Mouse (Mus musculus) heart, embryonic 11.5 days (tissue): Measurements from ENCODE around the gene Ralgps1. TPM values are rescaled to one million over a fixed set of nuclear protein-coding genes. Genes with fewer than 3 reads are reported as not detected.
A peak's percentile ranks its signal among the peaks of the same experiment; 100 is the strongest.

Source experiments
- ATAC-seq: fragments of 200-750 bp; cut with Nextera tagmentation; replicated peaks from 2 replicates; pipeline ENCODE4 v1.8.0; 2017; ENCODE audit warnings: moderate library complexity; ENCODE audit not compliant: insufficient number of reproducible peaks, low FRiP score, low TSS enrichment
- H3K27ac ChIP-seq: fragments of 300-500 bp; sonication (generic); 2 replicates; pipeline ENCODE4 v1.5.1; 2014; ENCODE audit warnings: mild to moderate bottlenecking, low read depth, low read length
- H3K27me3 ChIP-seq: fragments of 300-500 bp; sonication (generic); 2 replicates; pipeline ENCODE4 v1.6.1; 2014; ENCODE audit warnings: mild to moderate bottlenecking, low read length, mixed read lengths; ENCODE audit not compliant: control insufficient read depth, insufficient read depth
- H3K36me3 ChIP-seq: fragments of 300-500 bp; sonication (generic); 2 replicates; pipeline ENCODE4 v1.6.1; 2014; ENCODE audit warnings: mild to moderate bottlenecking, low read length, moderate library complexity, mixed read lengths; ENCODE audit not compliant: control insufficient read depth, insufficient read depth
- H3K4me1 ChIP-seq: fragments of 300-500 bp; sonication (generic); 2 replicates; pipeline ENCODE4 v1.6.1; 2014; ENCODE audit warnings: low read length; ENCODE audit not compliant: control insufficient read depth, insufficient read depth
- H3K4me2 ChIP-seq: fragments of 300-500 bp; sonication (generic); 2 replicates; pipeline ENCODE4 v1.6.1; 2014; ENCODE audit warnings: mild to moderate bottlenecking, moderate library complexity
- H3K4me3 ChIP-seq: fragments of 300-500 bp; sonication (generic); 2 replicates; pipeline ENCODE4 v1.5.1; 2014; ENCODE audit warnings: low read depth, low read length
- H3K9ac ChIP-seq: fragments of 300-500 bp; sonication (generic); 2 replicates; pipeline ENCODE4 v1.6.1; 2014; ENCODE audit warnings: mild to moderate bottlenecking, low read depth, low read length, moderate library complexity
- H3K9me3 ChIP-seq: fragments of 300-500 bp; sonication (generic); replicated peaks from 2 replicates; pipeline ENCODE4 v1.6.1; 2016; ENCODE audit warnings: low read length; ENCODE audit not compliant: control insufficient read depth
- WGBS: fragments of 180-500 bp; shearing (Covaris S2); extraction: QIAGEN DNeasy Blood & Tissue Kit; methylation state at CpG from one replicate; pipeline ENCODE4 v1.1.7; 2014; ENCODE audit not compliant: insufficient replicate concordance; 5-methylcytosine and 5-hydroxymethylcytosine counted together
- polyA plus RNA-seq: library from polyadenylated mRNA; unstranded; fragments of >200 nt; fragmentation: Nextera tagmentation; extraction: Ambion mirVana; gene quantifications from 2 replicates; pipeline ENCODE4 v1.2.1, GENCODE M21; 2014

Gene Ralgps1
- polyA plus RNA-seq, 1 experiment from 2014 or later: 6.6 TPM

GRCm38 (mm10) chr2:33346749-33347148 is 24.5 kb downstream of the Ralgps1 start:
- Histone ChIP-seq H3K4me3 (no peak overlapping the region), H3K4me2 (no peak overlapping the region), H3K36me3 (no peaks in the 10 kb centered on the region), H3K9ac (0 out of 2 replicates have a peak overlapping the region, but pooled peaks have one; percentile 30), H3K4me1 (peaks cover 30% of the 10 kb centered on the region), H3K27ac (no peak overlapping the region), H3K27me3 (no peaks in the 10 kb centered on the region), H3K9me3 (no peaks in the 10 kb centered on the region)
- 76% methylated on average over 5 of the region's 5 CpGs for WGBS
- no peak for ATAC-seq

DNA sequence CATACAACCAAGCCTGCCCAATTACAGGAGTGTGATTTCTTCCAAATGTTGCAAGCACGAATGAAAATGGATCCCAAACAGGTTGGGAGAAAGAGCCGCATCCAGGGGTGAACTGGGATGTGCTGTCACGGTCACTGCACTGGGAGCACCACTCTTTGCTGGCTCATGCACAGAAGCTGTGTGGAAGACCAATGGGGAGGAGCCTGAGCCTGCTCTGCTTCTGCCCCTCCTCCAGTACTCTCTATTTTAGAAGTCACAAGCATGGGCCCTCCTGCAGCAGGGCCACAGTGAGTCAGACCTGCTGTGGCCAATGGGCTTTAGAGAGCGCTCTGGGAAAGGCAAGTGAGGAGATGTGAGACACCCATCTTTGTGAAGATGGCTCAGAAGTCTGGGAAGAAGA is 25.3 kb downstream of the Ralgps1 start:
- H3K4me1 ChIP-seq: peaks cover 30% of the 10 kb centered on the region
- H3K4me2 ChIP-seq: no peak overlapping the region
- no peak overlapping the region for H3K9ac ChIP-seq
- no peaks in the 10 kb centered on the region for H3K27me3 ChIP-seq
- no peak for ATAC-seq
- H3K27ac ChIP-seq: 0 out of 2 replicates have a peak overlapping the region, but pooled peaks have one; percentile 24
- WGBS: 61% methylated on average over 4 of the region's 4 CpGs
- H3K4me3 ChIP-seq: no peak overlapping the region
- H3K36me3 ChIP-seq: no peaks in the 10 kb centered on the region
- H3K9me3 ChIP-seq: no peaks in the 10 kb centered on the region

GRCm38 (mm10) chr2:33345475-33345874 is 25.8 kb downstream of the Ralgps1 start:
- H3K4me2 ChIP-seq: no peak overlapping the region
- peak overlapping the region; percentile 24; the same call in 1 of the 2 replicates for H3K27ac ChIP-seq
- H3K4me1 ChIP-seq: peaks cover 30% of the 10 kb centered on the region
- WGBS: 29% methylated on average over 6 of the region's 6 CpGs
- H3K4me3 ChIP-seq: no peak overlapping the region
- H3K9ac ChIP-seq: no peak overlapping the region
- H3K27me3 ChIP-seq: no peaks in the 10 kb centered on the region
- H3K9me3 ChIP-seq: no peaks in the 10 kb centered on the region
- no peaks in the 10 kb centered on the region for H3K36me3 ChIP-seq
- no peak for ATAC-seq

GRCm38 (mm10) chr2:33343413-33343812 is 27.9 kb downstream of the Ralgps1 start:
- Histone ChIP-seq H3K4me2 (no peak overlapping the region), H3K4me3 (no peak overlapping the region), H3K27me3 (no peaks in the 10 kb centered on the region), H3K4me1 (peaks cover 27% of the 10 kb centered on the region), H3K9me3 (no peaks in the 10 kb centered on the region), H3K36me3 (no peaks in the 10 kb centered on the region), H3K9ac (no peak overlapping the region), H3K27ac (no peak overlapping the region)
- 68% methylated on average over 3 of the region's 3 CpGs for WGBS
- no peak for ATAC-seq

DNA sequence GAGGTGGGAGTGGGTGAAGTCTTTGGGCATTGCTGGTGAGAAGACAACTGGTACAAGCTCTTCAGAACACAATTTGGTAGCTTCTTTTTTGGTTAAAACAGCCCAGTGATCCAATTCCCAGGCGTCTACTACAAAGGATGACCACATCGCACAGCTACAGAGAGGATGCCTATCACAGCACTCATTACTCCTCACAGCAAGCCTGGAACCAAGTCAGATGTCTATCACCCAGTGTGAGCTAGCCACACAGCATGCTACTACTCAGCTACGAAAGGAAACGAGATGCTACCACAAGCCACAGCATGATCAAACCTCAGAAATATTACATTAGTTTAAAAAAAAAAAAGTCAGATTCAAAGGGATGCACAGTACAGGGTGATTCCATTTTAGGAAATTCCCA is 29.1 kb downstream of the Ralgps1 start:
- WGBS: 76% methylated on average over 4 of the region's 4 CpGs
- no peaks in the 10 kb centered on the region for H3K36me3 ChIP-seq

DNA sequence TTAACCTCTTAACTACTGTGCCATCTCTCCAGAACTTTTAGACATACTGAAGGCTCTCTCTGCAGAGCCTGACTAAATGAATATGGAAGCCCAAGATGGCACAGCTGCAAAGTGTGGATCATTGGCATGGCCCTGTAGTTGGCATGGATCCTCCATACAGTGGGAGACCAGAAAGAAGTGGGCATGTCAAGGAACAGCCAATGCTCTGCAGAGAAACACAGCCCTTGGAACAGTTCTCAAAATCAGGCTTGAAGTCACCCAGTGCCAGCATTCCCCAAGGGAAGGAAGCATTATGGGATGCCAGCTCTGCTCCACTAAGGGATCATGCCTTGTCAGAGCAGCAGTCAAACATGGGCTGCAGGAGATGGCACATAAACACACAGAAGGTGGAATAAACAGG is 35.5 kb downstream of the Ralgps1 start:
- Histone ChIP-seq H3K9me3 (no peaks in the 10 kb centered on the region), H3K27me3 (no peaks in the 10 kb centered on the region), H3K4me1 (0 out of 2 replicates have a peak, but pooled peaks cover 4% of the 10 kb centered on the region), H3K9ac (no peak overlapping the region), H3K4me2 (no peak overlapping the region), H3K27ac (no peak overlapping the region), H3K4me3 (no peak overlapping the region), H3K36me3 (peaks cover 6% of the 10 kb centered on the region; the same call in 1 of the 2 replicates)
- ATAC-seq: no peak

More for the DNA sequence above, 29.1 kb downstream of the Ralgps1 start:
- Histone ChIP-seq H3K27me3 (no peaks in the 10 kb centered on the region), H3K9ac (no peak overlapping the region), H3K9me3 (no peaks in the 10 kb centered on the region), H3K27ac (no peak overlapping the region), H3K4me2 (no peak overlapping the region), H3K4me3 (no peak overlapping the region), H3K4me1 (peaks cover 27% of the 10 kb centered on the region)
- ATAC-seq: no peak

DNA sequence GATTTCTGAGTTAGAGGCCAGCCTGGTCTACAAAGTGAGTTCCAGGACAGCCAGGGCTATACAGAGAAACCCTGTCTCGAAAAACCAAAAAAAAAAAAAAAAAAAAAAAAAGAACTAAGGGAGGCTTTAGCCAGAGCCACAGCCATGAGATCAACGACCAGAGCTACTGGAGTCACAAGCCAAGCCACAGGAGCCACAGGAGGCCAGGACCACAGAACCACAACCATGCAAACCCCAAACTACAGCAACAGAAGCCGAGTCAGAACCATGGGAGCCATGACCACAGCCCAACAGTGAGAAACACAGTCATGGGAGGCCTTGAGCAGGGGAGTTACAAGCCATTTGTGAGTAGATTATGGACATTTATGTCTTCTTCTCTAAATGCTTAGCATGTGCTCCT is 41.7 kb downstream of the Ralgps1 start:
- Histone ChIP-seq H3K27ac (no peak overlapping the region), H3K9me3 (no peaks in the 10 kb centered on the region), H3K27me3 (no peaks in the 10 kb centered on the region), H3K4me1 (0 out of 2 replicates have a peak, but pooled peaks cover 4% of the 10 kb centered on the region), H3K36me3 (0 out of 2 replicates have a peak, but pooled peaks cover 2% of the 10 kb centered on the region), H3K4me3 (no peak overlapping the region), H3K4me2 (no peak overlapping the region), H3K9ac (no peak overlapping the region)
- no peak for ATAC-seq
- 75% methylated on average over 2 of the region's 3 CpGs for WGBS

- H3K9ac ChIP-seq: no peak overlapping the region
- no peak overlapping the region for H3K4me2 ChIP-seq
- H3K9me3 ChIP-seq: no peaks in the 10 kb centered on the region
- no peaks in the 10 kb centered on the region for H3K27me3 ChIP-seq
- 0 out of 2 replicates have a peak, but pooled peaks cover 4% of the 10 kb centered on the region for H3K4me1 ChIP-seq
- no peaks in the 10 kb centered on the region for H3K36me3 ChIP-seq
- H3K4me3 ChIP-seq: no peak overlapping the region
- WGBS: 74% methylated on average over 1 of the region's 1 CpGs
- no peak for ATAC-seq
- no peak overlapping the region for H3K27ac ChIP-seq
Observed at GRCm38 (mm10) chr2:33328941-33329340, 42.3 kb downstream of the Ralgps1 start.

DNA sequence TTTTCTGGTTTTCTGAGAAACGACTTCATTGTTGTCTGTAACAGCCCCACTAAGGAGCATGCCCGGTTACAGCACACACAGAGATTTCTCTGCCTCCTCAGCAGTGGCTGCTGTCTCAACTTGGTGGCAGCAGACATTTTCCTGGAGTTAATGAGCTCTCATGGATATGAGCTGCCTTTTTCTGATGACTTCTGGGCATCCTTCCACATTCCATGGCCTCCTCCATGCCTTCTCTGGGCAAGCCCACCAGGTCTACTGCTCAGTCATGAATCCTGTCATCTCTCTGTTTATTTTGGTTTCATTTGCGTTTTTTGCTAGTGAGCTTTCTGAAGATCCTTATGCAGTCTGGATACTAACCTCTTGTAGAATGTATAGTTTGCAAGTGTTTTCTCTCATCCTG is 45.9 kb downstream of the Ralgps1 start:
- H3K9me3 ChIP-seq: no peaks in the 10 kb centered on the region
- H3K4me1 ChIP-seq: peaks cover 6% of the 10 kb centered on the region; the same call in 1 of the 2 replicates
- H3K4me2 ChIP-seq: no peak overlapping the region
- WGBS: 54% methylated on average over 3 of the region's 3 CpGs
- ATAC-seq: no peak
- H3K27ac ChIP-seq: no peak overlapping the region
- H3K27me3 ChIP-seq: no peaks in the 10 kb centered on the region
- no peaks in the 10 kb centered on the region for H3K36me3 ChIP-seq
- no peak overlapping the region for H3K9ac ChIP-seq
- H3K4me3 ChIP-seq: no peak overlapping the region
